Mouse (Mus musculus) forebrain, embryonic 15.5 days (tissue): Measurements from ENCODE around the gene Tapbp. TPM values are rescaled to one million over a fixed set of nuclear protein-coding genes. Genes with fewer than 3 reads are reported as not detected.

Experiments used
- ATAC-seq: fragments of 200-750 bp; cut with Nextera tagmentation; replicated peaks from 2 replicates; pipeline ENCODE4 v1.8.0; 2017; ENCODE audit warnings: mild to moderate bottlenecking, moderate TSS enrichment, moderate library complexity
- H3K27ac ChIP-seq: fragments of 300-500 bp; sonication (generic); replicated peaks from 2 replicates; pipeline ENCODE4 v1.5.1; 2015; ENCODE audit warnings: mild to moderate bottlenecking, inconsistent platforms
- H3K27me3 ChIP-seq: fragments of 300-500 bp; sonication (generic); 2 replicates; pipeline ENCODE4 v1.6.1; 2015; ENCODE audit warnings: inconsistent platforms
- H3K36me3 ChIP-seq: fragments of 300-500 bp; sonication (generic); 2 replicates; pipeline ENCODE4 v1.6.1; 2015; ENCODE audit warnings: mild to moderate bottlenecking, inconsistent platforms
- H3K4me1 ChIP-seq: fragments of 300-500 bp; sonication (generic); 2 replicates; pipeline ENCODE4 v1.6.1; 2015; ENCODE audit warnings: inconsistent platforms
- H3K4me2 ChIP-seq: fragments of 300-500 bp; sonication (generic); replicated peaks from 2 replicates; pipeline ENCODE4 v1.6.1; 2015; ENCODE audit warnings: mild to moderate bottlenecking, inconsistent platforms
- H3K4me3 ChIP-seq: fragments of 300-500 bp; sonication (generic); 2 replicates; pipeline ENCODE4 v1.5.1; 2015; ENCODE audit warnings: mild to moderate bottlenecking, inconsistent platforms
- H3K9ac ChIP-seq: fragments of 300-500 bp; sonication (generic); replicated peaks from 2 replicates; pipeline ENCODE4 v1.6.1; 2015; ENCODE audit warnings: mild to moderate bottlenecking, inconsistent platforms
- H3K9me3 ChIP-seq: fragments of 300-500 bp; sonication (generic); 2 replicates; pipeline ENCODE4 v1.6.1; 2016; ENCODE audit warnings: inconsistent platforms
- WGBS: fragments of 180-500 bp; shearing (Covaris S2); methylation state at CpG from one replicate; pipeline ENCODE4 v1.1.7; 2015; ENCODE audit warnings: mixed read lengths; 5-methylcytosine and 5-hydroxymethylcytosine counted together
- polyA plus RNA-seq: library from polyadenylated mRNA; unstranded; fragments of >200 nt; fragmentation: Nextera tagmentation; extraction: Ambion mirVana; gene quantifications from 2 replicates; pipeline ENCODE4 v1.2.1, GENCODE M21; 2015

Tapbp gene
- polyA plus RNA-seq, 1 experiment from 2014 or later: 18.2 TPM

- Histone ChIP-seq H3K36me3 (peaks cover 26% of the 10 kb centered on the region), H3K4me1 (peaks cover 69% of the 10 kb centered on the region)
- 78% methylated on average over 4 of the region's 4 CpGs for WGBS
These were observed 37.2 kb downstream of the Tapbp start for GRCm38 (mm10) chr17:33952879-33953278.

GRCm38 (mm10) chr17:33953310-33953709, 37.6 kb downstream of the Tapbp start:
- WGBS: 84% methylated on average over 3 of the region's 3 CpGs
- Histone ChIP-seq H3K9ac (no peak overlapping the region), H3K9me3 (no peaks in the 10 kb centered on the region), H3K27ac (no peak overlapping the region), H3K4me2 (no peak overlapping the region), H3K4me1 (peaks cover 69% of the 10 kb centered on the region), H3K4me3 (0 out of 2 replicates have a peak overlapping the region, but pooled peaks have one; percentile 2), H3K27me3 (no peaks in the 10 kb centered on the region), H3K36me3 (peaks cover 23% of the 10 kb centered on the region)
- no peak for ATAC-seq

More at GRCm38 (mm10) chr17:33952879-33953278, 37.2 kb downstream of the Tapbp start:
- Histone ChIP-seq H3K9ac (no peak overlapping the region), H3K27ac (no peak overlapping the region), H3K27me3 (no peaks in the 10 kb centered on the region), H3K4me3 (0 out of 2 replicates have a peak overlapping the region, but pooled peaks have one; percentile 2), H3K9me3 (no peaks in the 10 kb centered on the region), H3K4me2 (no peak overlapping the region)
- ATAC-seq: no peak

- H3K36me3 ChIP-seq: peaks cover 25% of the 10 kb centered on the region
- H3K9me3 ChIP-seq: no peaks in the 10 kb centered on the region
- H3K4me3 ChIP-seq: peak overlapping the region; percentile 56
- ATAC-seq: no peak
- 21% methylated on average over 5 of the region's 5 CpGs for WGBS
- peak overlapping the region; percentile 3; the same call in 1 of the 2 replicates for H3K27ac ChIP-seq
- H3K4me1 ChIP-seq: peaks cover 67% of the 10 kb centered on the region
- peak overlapping the region; percentile 87 for H3K9ac ChIP-seq
- H3K27me3 ChIP-seq: no peaks in the 10 kb centered on the region
- peak overlapping the region; percentile 74 for H3K4me2 ChIP-seq
These were observed 38.4 kb downstream of the Tapbp start for GRCm38 (mm10) chr17:33953961-33954565.

GRCm38 (mm10) chr17:33954646-33955554, 39.2 kb downstream of the Tapbp start:
- no peak for ATAC-seq
- H3K4me1 ChIP-seq: peaks cover 59% of the 10 kb centered on the region
- under 1% methylated on average over 33 of the region's 33 CpGs for WGBS

DNA sequence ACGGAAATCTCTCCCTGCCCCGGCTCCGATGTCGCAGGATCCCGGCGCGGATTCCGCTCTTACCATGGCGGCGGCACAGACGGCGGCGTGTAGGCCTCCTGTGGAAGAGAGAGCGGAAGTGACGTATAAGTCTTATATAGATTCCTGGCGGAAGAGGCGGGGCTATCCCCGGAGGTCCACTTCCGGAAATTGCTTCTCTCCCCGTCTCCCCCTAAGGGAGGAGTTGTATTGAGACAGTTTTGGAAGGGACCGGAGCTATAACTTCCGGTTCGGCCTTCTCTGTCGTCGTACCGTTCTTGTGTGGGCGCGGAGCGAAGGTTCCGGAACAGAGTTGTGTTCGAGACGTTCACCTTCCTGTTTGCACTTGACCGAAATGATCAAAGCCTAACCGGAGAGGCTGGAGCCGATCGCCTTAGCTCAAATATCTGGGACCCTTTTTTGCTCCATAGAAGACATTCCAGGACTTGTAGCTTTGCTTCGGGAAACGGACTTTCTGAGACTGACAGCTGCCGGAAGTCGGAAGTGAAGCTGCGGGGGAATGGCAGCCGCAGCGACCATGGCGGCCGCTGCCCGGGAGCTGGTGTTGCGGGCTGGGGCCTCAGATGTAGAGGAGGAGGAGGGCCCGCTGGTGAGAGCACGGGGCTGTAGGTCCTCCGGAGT, 40.0 kb downstream of the Tapbp start, which contains the start of the genes Vps52 and Rps18:
TSS of gene Vps52 (plus strand) at position 258 of the 660 bp plus-strand sequence.
TSS of gene Rps18 (minus strand) at position 447 of the 660 bp plus-strand sequence.
- under 1% methylated on average over 50 of the region's 50 CpGs for WGBS
- peak within 1 kb of the TSS; percentile 87 for H3K9ac ChIP-seq
- peak within 1 kb of the TSS; percentile 56 for H3K4me3 ChIP-seq
- H3K36me3 ChIP-seq: peaks cover 38% of the 10 kb centered on the region
- peaks cover 51% of the 10 kb centered on the region for H3K4me1 ChIP-seq
- H3K27ac ChIP-seq: peak within 1 kb of the TSS; percentile 93
- ATAC-seq: peak; percentile 88
- no peaks in the 10 kb centered on the region for H3K9me3 ChIP-seq
- peak within 1 kb of the TSS; percentile 81 for H3K4me2 ChIP-seq
- no peaks in the 10 kb centered on the region for H3K27me3 ChIP-seq

More at GRCm38 (mm10) chr17:33954646-33955554, 39.2 kb downstream of the Tapbp start:
- Histone ChIP-seq H3K27ac (peak overlapping the region; percentile 81), H3K9me3 (no peaks in the 10 kb centered on the region), H3K4me2 (peak overlapping the region; percentile 74), H3K36me3 (peaks cover 32% of the 10 kb centered on the region), H3K27me3 (no peaks in the 10 kb centered on the region), H3K4me3 (peak overlapping the region; percentile 56), H3K9ac (peak overlapping the region; percentile 87)

DNA sequence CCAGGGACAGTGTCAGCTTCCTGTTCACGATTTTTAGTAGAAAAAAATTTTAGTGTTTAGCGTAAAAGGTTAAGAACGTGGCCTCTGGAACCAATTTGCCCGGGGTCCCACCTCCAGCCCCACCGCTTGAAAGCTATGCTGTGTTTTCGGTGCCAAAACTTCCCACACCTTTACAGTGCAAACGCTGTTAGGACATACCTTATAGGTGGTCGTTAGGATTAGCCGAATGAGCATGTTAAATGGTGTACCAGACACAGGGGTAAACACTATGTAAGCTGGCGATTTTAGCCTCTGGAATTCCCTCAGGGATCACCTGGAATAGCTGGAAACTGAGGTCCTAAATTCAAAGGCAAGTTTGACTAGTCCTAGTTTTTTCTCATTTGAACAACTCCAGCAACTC, 40.6 kb downstream of the Tapbp start:
- H3K4me2 ChIP-seq: peak overlapping the region; percentile 81
- H3K36me3 ChIP-seq: peaks cover 45% of the 10 kb centered on the region
- H3K4me3 ChIP-seq: peak overlapping the region; percentile 56
- peak overlapping the region; percentile 93 for H3K27ac ChIP-seq
- peaks cover 44% of the 10 kb centered on the region for H3K4me1 ChIP-seq
- no peak for ATAC-seq
- no peaks in the 10 kb centered on the region for H3K27me3 ChIP-seq
- WGBS: 7% methylated on average over 10 of the region's 10 CpGs
- H3K9ac ChIP-seq: peak overlapping the region; percentile 76
- no peaks in the 10 kb centered on the region for H3K9me3 ChIP-seq

GRCm38 (mm10) chr17:33957493-33957892, 41.8 kb downstream of the Tapbp start:
- H3K27me3 ChIP-seq: no peaks in the 10 kb centered on the region
- H3K9ac ChIP-seq: no peak overlapping the region
- H3K36me3 ChIP-seq: peaks cover 51% of the 10 kb centered on the region
- H3K9me3 ChIP-seq: no peaks in the 10 kb centered on the region
- H3K4me1 ChIP-seq: peaks cover 35% of the 10 kb centered on the region
- no peak overlapping the region for H3K27ac ChIP-seq
- ATAC-seq: no peak
- no peak overlapping the region for H3K4me3 ChIP-seq
- H3K4me2 ChIP-seq: no peak overlapping the region
- WGBS: 86% methylated on average over 6 of the region's 6 CpGs

DNA sequence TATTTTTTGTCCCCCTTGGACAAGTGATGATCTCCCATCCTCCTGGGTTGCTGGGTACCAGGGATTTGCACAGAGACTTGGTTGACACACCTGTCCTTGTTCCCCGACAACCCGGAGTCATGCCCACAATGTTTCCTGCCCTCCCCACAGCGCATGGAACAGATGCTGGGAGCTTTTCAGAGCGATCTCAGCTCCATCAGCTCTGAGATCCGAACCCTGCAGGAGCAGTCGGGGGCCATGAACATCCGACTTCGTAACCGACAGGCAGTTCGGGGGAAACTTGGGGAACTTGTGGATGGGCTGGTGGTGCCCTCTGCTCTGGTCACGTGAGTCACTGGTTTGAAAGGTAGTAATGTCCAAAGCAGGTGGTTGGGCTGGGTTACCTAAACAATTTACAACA, 42.8 kb downstream of the Tapbp start:
- 96% methylated on average over 11 of the region's 11 CpGs for WGBS
- Histone ChIP-seq H3K27me3 (no peaks in the 10 kb centered on the region), H3K4me3 (no peak overlapping the region), H3K27ac (no peak overlapping the region), H3K4me2 (no peak overlapping the region), H3K9me3 (no peaks in the 10 kb centered on the region), H3K9ac (no peak overlapping the region), H3K4me1 (peaks cover 27% of the 10 kb centered on the region), H3K36me3 (peaks cover 51% of the 10 kb centered on the region)
- no peak for ATAC-seq

- H3K4me1 ChIP-seq: peaks cover 20% of the 10 kb centered on the region
- no peaks in the 10 kb centered on the region for H3K9me3 ChIP-seq
- H3K27ac ChIP-seq: no peak overlapping the region
- H3K27me3 ChIP-seq: no peaks in the 10 kb centered on the region
- no peak overlapping the region for H3K9ac ChIP-seq
- ATAC-seq: no peak
- peaks cover 52% of the 10 kb centered on the region for H3K36me3 ChIP-seq
- H3K4me3 ChIP-seq: no peak overlapping the region
- no peak overlapping the region for H3K4me2 ChIP-seq
- 94% methylated on average over 13 of the region's 13 CpGs for WGBS
These were observed 43.4 kb downstream of the Tapbp start for GRCm38 (mm10) chr17:33959135-33959534.

DNA sequence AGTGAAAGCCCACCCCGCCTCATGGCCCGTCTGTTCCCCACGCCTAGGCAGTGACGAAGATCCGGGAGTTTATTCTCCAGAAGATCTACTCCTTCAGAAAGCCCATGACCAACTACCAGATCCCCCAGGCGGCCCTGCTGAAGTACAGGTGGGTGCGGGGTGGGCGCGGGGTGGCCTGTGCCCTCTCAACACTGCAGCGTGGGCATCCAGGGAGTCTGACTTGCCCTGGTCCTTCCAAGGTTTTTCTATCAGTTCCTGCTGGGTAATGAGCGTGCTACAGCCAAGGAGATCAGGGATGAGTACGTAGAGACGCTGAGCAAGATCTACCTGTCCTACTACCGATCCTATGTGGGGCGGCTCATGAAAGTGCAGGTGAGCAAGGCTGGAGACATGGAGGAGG, 44.2 kb downstream of the Tapbp start:
- Histone ChIP-seq H3K27ac (no peak overlapping the region), H3K27me3 (no peaks in the 10 kb centered on the region), H3K9me3 (no peaks in the 10 kb centered on the region), H3K4me1 (peaks cover 12% of the 10 kb centered on the region), H3K4me2 (no peak overlapping the region), H3K9ac (no peak overlapping the region), H3K4me3 (no peak overlapping the region), H3K36me3 (peaks cover 55% of the 10 kb centered on the region)
- 95% methylated on average over 15 of the region's 15 CpGs for WGBS
- ATAC-seq: no peak

DNA sequence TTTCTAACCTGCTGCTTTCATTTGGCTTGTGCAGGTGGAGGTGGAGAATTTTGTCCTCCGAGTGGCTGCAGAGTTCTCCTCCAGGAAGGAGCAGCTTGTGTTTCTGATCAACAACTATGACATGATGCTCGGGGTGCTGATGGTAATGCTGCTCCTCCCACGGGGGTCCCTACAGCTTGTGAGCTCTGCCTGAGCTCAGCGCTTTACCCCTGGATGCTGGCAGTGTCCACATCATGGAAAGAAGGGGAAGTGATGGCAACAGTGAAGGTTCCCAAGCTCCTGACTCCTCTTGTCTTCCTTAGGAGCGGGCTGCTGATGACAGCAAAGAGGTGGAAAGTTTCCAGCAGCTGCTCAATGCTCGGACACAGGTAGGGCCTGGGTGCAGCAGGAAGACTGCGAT, 47.2 kb downstream of the Tapbp start:
- Histone ChIP-seq H3K36me3 (peaks cover 70% of the 10 kb centered on the region), H3K4me2 (no peak overlapping the region), H3K9ac (no peak overlapping the region), H3K4me1 (no peaks in the 10 kb centered on the region), H3K9me3 (no peaks in the 10 kb centered on the region), H3K4me3 (no peak overlapping the region), H3K27me3 (no peaks in the 10 kb centered on the region), H3K27ac (no peak overlapping the region)
- 94% methylated on average over 7 of the region's 7 CpGs for WGBS
- ATAC-seq: no peak
